Mouse (Mus musculus) brain, embryonic 14.5 days (tissue): Measurements from ENCODE around the gene Vmn1r239-ps. TPM values are rescaled to one million over a fixed set of nuclear protein-coding genes. Genes with fewer than 3 reads are reported as not detected.
"Not testable (repeated sequence)": the region's sequence is repeated elsewhere in the genome, so short reads cannot be mapped to it uniquely, and the experiment has no call there.

ENCODE experiments used
- DNase-seq: peaks from one replicate; pipeline ENCODE4 v3.0.0-alpha.2; 2011; ENCODE audit warnings: low read depth
- CTCF ChIP-seq: fragments of 200-500 bp; IDR thresholded peaks from 2 replicates; pipeline ENCODE4 v1.5.1; 2012; ENCODE audit warnings: inconsistent platforms, mild to moderate bottlenecking, moderate library complexity, borderline replicate concordance; ENCODE audit not compliant: insufficient read depth, insufficient read length; ENCODE audit errors: extremely low read depth
- POLR2A ChIP-seq: fragments of 200-500 bp; IDR thresholded peaks from 2 replicates; pipeline ENCODE4 v1.6.1; 2012; ENCODE audit warnings: mild to moderate bottlenecking, inconsistent platforms, borderline replicate concordance; ENCODE audit not compliant: poor library complexity, insufficient read depth, insufficient read length, severe bottlenecking; ENCODE audit errors: extremely low read depth
- polyA plus RNA-seq: library from polyadenylated mRNA; depleted of rRNA; stranded (reverse); fragments of >200 nt; gene quantifications from 2 replicates; pipeline ENCODE4 v1.2.3, GENCODE M21; 2012; rRNA removed

Gene Vmn1r239-ps
- not detected in 2 replicates for polyA plus RNA-seq

- DNase-seq = not testable (repeated sequence)
Measured at GRCm38 (mm10) chrX:147453610-147454009, at the start of gene Vmn1r239-ps. Gene Vmn1r239-ps, minus strand, starts transcription at chrX:147453710.

DNA sequence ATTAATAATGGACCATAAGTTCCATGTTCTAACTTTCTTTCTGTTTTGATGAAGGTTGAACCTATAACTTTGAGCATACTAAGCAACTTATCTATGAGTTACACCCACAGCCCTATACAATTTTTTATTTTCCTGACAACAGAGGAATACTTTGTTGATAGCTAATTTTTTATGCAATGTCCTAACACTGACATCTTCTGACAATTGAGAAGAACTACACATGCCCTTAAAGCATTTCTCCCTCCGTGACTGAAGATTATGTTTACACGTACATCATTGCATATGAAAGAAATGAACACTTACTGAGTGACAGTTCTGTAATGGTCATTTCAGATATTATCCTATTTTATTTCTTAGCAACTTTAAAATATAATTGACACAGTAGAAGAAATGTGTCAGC lies 36.0 kb upstream of the Vmn1r239-ps start:
- peak; percentile 1 for DNase-seq
- TF ChIP-seq POLR2A (no peak), CTCF (no peak)

GRCm38 (mm10) chrX:147443386-147443785 lies 10.1 kb downstream of the Vmn1r239-ps start:
- DNase-seq = no peak
- TF ChIP-seq CTCF = no peak

GRCm38 (mm10) chrX:147435400-147435799 lies 18.1 kb downstream of the Vmn1r239-ps start:
- no peak for DNase-seq
- no peak for TF ChIP-seq POLR2A
- no peak for TF ChIP-seq CTCF

GRCm38 (mm10) chrX:147429753-147430152 lies 23.8 kb downstream of the Vmn1r239-ps start:
- peak; percentile 18 for DNase-seq
- no peak for TF ChIP-seq CTCF
- TF ChIP-seq POLR2A = no peak

DNA sequence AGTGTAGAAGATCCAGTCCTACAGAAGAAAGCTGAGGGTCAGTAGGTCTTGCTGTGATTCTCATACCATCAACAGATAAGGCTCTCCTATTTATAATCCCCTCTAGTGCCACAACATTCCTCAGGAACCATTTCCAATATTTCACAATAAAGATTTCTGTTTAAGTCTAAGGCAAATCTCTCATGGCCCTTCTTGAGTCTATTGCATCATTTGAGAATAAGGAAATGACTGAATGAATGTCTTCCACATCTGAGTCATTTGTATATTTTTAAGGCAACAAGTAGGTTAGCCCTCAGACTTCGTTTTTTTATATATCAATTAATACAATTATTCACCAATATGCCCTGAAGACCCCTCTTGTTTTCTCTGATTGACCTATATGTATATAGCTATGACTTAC lies 24.4 kb downstream of the Vmn1r239-ps start, which contains the start of gene Il13ra2:
Gene Il13ra2 (minus strand): TSS at position 64 of the 400 bp plus-strand sequence.
- no peak for DNase-seq
- no peak for TF ChIP-seq POLR2A

Other genes starting within 250 kb of the Vmn1r239-ps start
- gene Il13ra2, start 24.5 kb downstream of the Vmn1r239-ps start, polyA plus RNA-seq = 0.04 TPM in 1 of 2 replicates, not detected in the other
- gene Lrch2, start 100.4 kb upstream of the Vmn1r239-ps start, polyA plus RNA-seq = 35.2 and 39.0 TPM in 2 replicates